Mouse (Mus musculus): ENCODE measurements around the gene H2-M10.5. TPM values are rescaled to one million over a fixed set of nuclear protein-coding genes. Genes with fewer than 3 reads are reported as not detected.
"Not testable (repeated sequence)": the region's sequence is repeated elsewhere in the genome, so short reads cannot be mapped to it uniquely, and the experiment has no call there.

Gene H2-M10.5
- polyA plus RNA-seq, 1 experiment = not detected

DNA sequence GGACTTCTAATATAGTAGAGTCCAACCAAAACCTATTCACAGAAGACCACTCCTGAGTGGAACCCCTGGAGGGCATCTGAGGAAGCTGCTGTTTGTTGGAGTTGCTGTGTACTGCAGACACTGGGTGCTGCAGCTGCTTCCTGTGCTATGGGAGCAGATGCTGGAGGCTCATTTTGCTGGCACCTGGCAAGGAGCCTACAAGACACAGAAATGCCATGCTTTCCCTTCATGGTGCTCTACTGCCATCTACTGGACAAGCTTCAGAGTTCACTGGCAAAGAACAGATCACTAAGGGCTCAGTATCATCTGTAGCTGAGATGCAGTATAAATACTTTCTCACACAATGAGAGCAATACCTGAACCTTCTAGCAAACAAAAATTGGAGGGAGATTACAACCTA lies 16.1 kb downstream of the H2-M10.5 start:
- not testable (repeated sequence) for H3K4me3 ChIP-seq (ENCODE audit: extremely low read depth, insufficient read depth, insufficient read length); H3K27me3 ChIP-seq (ENCODE audit: control insufficient read depth, insufficient read depth, low read length); H3K4me1 ChIP-seq (ENCODE audit: control insufficient read depth, insufficient read depth, insufficient read length); H3K27ac ChIP-seq (ENCODE audit: insufficient read depth, low read length); H3K36me3 ChIP-seq (ENCODE audit: control insufficient read depth, insufficient read depth, low read length)
- TF ChIP-seq CTCF (IDR thresholded peaks at IDR 0.05; ENCODE audit: extremely low read depth, insufficient read depth, insufficient read length, insufficient replicate concordance) = peak; percentile 30; the same call in 1 of the 2 replicates
- peak; percentile 30 to 37 for DNase-seq (ENCODE audit: low read depth in 1 of 2, low spot score in 2 of 2)

DNA sequence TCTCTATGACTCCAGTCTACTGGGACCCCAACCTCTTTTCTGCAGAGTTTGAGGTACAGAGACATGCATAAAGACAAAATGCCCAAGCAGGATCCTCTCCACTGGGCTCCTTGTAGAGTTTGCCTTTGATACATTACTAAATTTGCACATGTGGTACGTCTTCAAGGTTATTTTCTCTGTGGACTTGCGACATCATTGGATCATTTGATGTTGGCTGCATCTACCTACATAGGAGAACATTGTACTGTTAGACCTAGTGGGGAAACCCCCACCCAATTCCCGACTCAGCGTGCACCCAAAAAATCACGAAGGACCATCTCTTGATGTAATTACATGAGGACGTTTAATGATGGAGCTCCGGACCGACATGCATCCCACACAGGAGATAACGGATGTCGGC lies 26.8 kb downstream of the H2-M10.5 start:
- no peak overlapping the region for H3K4me3 ChIP-seq (ENCODE audit: extremely low read depth, insufficient read depth, insufficient read length)
- no peaks in the 10 kb centered on the region for H3K36me3 ChIP-seq (ENCODE audit: control insufficient read depth, insufficient read depth, low read length)
- no peaks in the 10 kb centered on the region; the same call in 1 of the 2 replicates for H3K27me3 ChIP-seq (ENCODE audit: control insufficient read depth, insufficient read depth, low read length)
- no peak for DNase-seq (ENCODE audit: low read depth in 1 of 2, low spot score in 2 of 2)
- 91% methylated on average over 10 of the region's 10 CpGs for WGBS
- H3K4me1 ChIP-seq (ENCODE audit: control insufficient read depth, insufficient read depth, insufficient read length) = no peaks in the 10 kb centered on the region
- TF ChIP-seq CTCF (IDR thresholded peaks at IDR 0.05; ENCODE audit: extremely low read depth, insufficient read depth, insufficient read length, insufficient replicate concordance) = no peak
- TF ChIP-seq POLR2A (IDR thresholded peaks at IDR 0.05; ENCODE audit: low read depth, low read length) = no peak
- no peak overlapping the region for H3K27ac ChIP-seq (ENCODE audit: insufficient read depth, low read length)

DNA sequence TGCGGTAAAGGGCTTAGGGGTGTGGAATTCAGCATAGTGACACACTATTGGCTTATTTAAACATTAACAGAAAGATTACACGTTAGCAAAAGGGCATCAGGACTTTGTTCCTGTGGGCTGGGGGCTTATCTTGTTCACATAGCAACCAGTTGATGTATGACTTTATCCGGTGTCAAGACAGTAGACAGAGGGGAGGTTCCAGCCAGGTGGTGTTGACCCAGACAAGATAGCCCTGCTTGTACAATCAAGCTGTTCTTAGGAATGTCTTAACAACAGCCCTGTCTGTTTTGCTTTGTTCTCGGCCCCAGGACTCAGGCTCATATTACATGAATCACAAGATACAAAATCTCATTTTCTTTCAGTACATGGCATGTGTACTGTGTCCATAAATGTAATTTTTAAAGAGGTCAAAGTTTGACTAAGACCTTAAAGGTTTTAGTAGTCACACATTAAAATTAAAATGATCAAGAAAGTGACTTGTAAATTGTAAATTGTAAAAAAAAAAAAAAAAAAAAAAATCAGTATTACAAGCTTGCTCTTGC lies 27.3 kb downstream of the H2-M10.5 start:
- not testable (repeated sequence) for H3K4me1 ChIP-seq (ENCODE audit: control insufficient read depth, insufficient read depth, insufficient read length); H3K27ac ChIP-seq (ENCODE audit: insufficient read depth, low read length); H3K27me3 ChIP-seq (ENCODE audit: control insufficient read depth, insufficient read depth, low read length); H3K4me3 ChIP-seq (ENCODE audit: extremely low read depth, insufficient read depth, insufficient read length); DNase-seq (ENCODE audit: low read depth in 1 of 2, low spot score in 2 of 2); H3K36me3 ChIP-seq (ENCODE audit: control insufficient read depth, insufficient read depth, low read length)
- 79% methylated on average over 4 of the region's 4 CpGs for whole genome bisulfite sequencing

DNA sequence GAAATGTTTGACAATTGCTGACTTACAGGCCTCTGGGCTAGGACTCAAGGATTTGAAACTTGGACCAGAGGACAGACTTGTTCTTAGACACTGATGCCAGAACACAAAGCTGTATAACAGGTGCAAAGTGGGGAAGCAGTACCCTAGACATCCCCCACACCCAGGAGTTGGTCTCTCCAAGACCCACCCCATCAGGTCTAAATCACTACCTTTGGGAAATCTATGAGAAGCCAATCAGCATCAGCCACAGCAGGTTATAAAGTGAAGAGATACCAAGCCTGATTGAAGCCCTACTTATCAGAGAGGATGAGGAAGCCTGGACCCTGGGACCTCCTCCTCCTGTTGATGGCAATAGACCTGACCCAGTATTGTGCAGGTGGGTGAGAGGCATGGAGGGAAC lies 39.2 kb downstream of the H2-M10.5 start, which contains the start of gene H2-M10.6:
Gene H2-M10.6 (plus strand): TSS at position 301 of the 400 bp plus-strand sequence.
- TF ChIP-seq POLR2A (IDR thresholded peaks at IDR 0.05; ENCODE audit: low read depth, low read length) = no peak
- no peak for TF ChIP-seq CTCF (IDR thresholded peaks at IDR 0.05; ENCODE audit: extremely low read depth, insufficient read depth, insufficient read length, insufficient replicate concordance)
- H3K27me3 ChIP-seq (ENCODE audit: control insufficient read depth, insufficient read depth, low read length) = no peaks in the 10 kb centered on the region
- H3K4me1 ChIP-seq (ENCODE audit: control insufficient read depth, insufficient read depth, insufficient read length) = no peaks in the 10 kb centered on the region
- no peak within 1 kb of the TSS for H3K4me3 ChIP-seq (ENCODE audit: extremely low read depth, insufficient read depth, insufficient read length)
- no peaks in the 10 kb centered on the region for H3K36me3 ChIP-seq (ENCODE audit: control insufficient read depth, insufficient read depth, low read length)
- DNase-seq (ENCODE audit: low read depth in 1 of 2, low spot score in 2 of 2) = no peak
- H3K27ac ChIP-seq (ENCODE audit: insufficient read depth, low read length) = no peak within 1 kb of the TSS

DNA sequence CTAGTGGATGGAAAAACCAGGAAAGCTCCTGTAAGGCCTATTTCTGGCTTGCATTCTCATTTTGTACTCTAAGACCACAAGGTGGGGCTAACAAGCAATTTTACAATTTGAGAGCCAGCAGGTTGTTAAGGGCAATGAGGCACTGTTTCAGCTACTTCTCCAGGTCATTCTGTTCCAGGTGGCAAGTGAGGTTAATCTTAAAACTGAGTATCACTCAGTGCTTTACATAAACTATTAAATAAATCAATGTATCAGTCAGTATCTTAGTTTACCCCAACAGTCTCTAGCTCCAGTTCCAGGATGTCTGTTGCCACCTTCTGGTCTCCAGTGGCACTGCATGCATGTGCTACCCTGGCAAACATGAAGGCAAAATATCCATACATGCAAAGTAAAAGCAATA lies 51.3 kb downstream of the H2-M10.5 start:
- TF ChIP-seq POLR2A (IDR thresholded peaks at IDR 0.05; ENCODE audit: low read depth, low read length) = no peak
- peak; percentile 40; the same call in 1 of the 2 replicates for TF ChIP-seq CTCF (IDR thresholded peaks at IDR 0.05; ENCODE audit: extremely low read depth, insufficient read depth, insufficient read length, insufficient replicate concordance)
- DNase-seq (ENCODE audit: low read depth in 1 of 2, low spot score in 2 of 2) = peak; percentile 35 to 61
- no peaks in the 10 kb centered on the region for H3K36me3 ChIP-seq (ENCODE audit: control insufficient read depth, insufficient read depth, low read length)

DNA sequence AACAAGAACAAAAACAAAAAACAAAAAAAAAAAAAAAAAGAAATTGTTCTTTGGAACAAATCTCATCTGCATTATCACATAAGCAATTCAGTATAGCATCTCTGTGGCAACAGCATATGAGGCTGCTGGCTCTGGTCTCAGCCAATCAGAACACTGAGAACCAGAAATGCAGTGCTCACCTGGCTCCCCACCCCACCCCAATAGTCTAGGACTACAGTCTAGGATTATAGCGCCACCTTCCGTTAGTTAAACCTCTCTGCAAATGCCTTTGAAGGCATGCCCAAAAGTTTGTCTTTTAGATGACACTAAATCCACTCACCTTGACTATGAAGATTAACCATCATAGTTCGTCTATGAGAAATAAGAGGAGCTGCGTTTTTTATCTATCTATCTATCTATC lies 52.8 kb downstream of the H2-M10.5 start:
- DNase-seq (ENCODE audit: low read depth in 1 of 2, low spot score in 2 of 2) = peak in 1 of 2 experiments; percentile 28
- Histone ChIP-seq H3K4me3 (ENCODE audit: extremely low read depth, insufficient read depth, insufficient read length) (no peak overlapping the region), H3K36me3 (ENCODE audit: control insufficient read depth, insufficient read depth, low read length) (no peaks in the 10 kb centered on the region), H3K27me3 (ENCODE audit: control insufficient read depth, insufficient read depth, low read length) (no peaks in the 10 kb centered on the region), H3K27ac (ENCODE audit: insufficient read depth, low read length) (no peak overlapping the region), H3K4me1 (ENCODE audit: control insufficient read depth, insufficient read depth, insufficient read length) (no peaks in the 10 kb centered on the region)
- TF ChIP-seq POLR2A (IDR thresholded peaks at IDR 0.05; ENCODE audit: low read depth, low read length) (no peak), CTCF (IDR thresholded peaks at IDR 0.05; ENCODE audit: extremely low read depth, insufficient read depth, insufficient read length, insufficient replicate concordance) (no peak)
- 23% methylated on average over 4 of the region's 4 CpGs for WGBS

More for the DNA sequence above, 51.3 kb downstream of the H2-M10.5 start:
- Histone ChIP-seq H3K27ac (ENCODE audit: insufficient read depth, low read length) (no peak overlapping the region), H3K4me3 (ENCODE audit: extremely low read depth, insufficient read depth, insufficient read length) (no peak overlapping the region), H3K27me3 (ENCODE audit: control insufficient read depth, insufficient read depth, low read length) (no peaks in the 10 kb centered on the region), H3K4me1 (ENCODE audit: control insufficient read depth, insufficient read depth, insufficient read length) (no peaks in the 10 kb centered on the region)

Other genes starting within 250 kb of the H2-M10.5 start
- gene H2-M11, start 225.8 kb upstream of the H2-M10.5 start, polyA plus RNA-seq (2012; rRNA removed) = not detected in 2 replicates
- not detected in 2 replicates for gene H2-M9, start 130.2 kb upstream of the H2-M10.5 start, polyA plus RNA-seq (2012; rRNA removed)
- gene H2-M1, start 100.7 kb upstream of the H2-M10.5 start, polyA plus RNA-seq (2012; rRNA removed) = not detected in 2 replicates
- not detected in 2 replicates for gene H2-M10.6, start 39.3 kb downstream of the H2-M10.5 start, polyA plus RNA-seq (2012; rRNA removed)
- 50.6 and 55.6 TPM in 2 replicates for gene Trim26, start 64.2 kb downstream of the H2-M10.5 start, polyA plus RNA-seq (2012; rRNA removed)
- gene Trim15, start 94.3 kb downstream of the H2-M10.5 start, polyA plus RNA-seq (2012; rRNA removed) = 0.04 and 0.05 TPM in 2 replicates
- gene Trim10, start 96.7 kb downstream of the H2-M10.5 start, polyA plus RNA-seq (2012; rRNA removed) = 16.8 and 37.0 TPM in 2 replicates
- gene Trim40, start 117.2 kb downstream of the H2-M10.5 start, polyA plus RNA-seq (2012; rRNA removed) = 0.19 TPM in 1 of 2 replicates, not detected in the other
- not detected in 2 replicates for gene Trim31, start 125.2 kb downstream of the H2-M10.5 start, polyA plus RNA-seq (2012; rRNA removed)
- 0.20 and 0.23 TPM in 2 replicates for gene Rnf39, start 170.0 kb downstream of the H2-M10.5 start, polyA plus RNA-seq (2012; rRNA removed)
- 36.3 and 36.9 TPM in 2 replicates for gene Ppp1r11, start 178.8 kb downstream of the H2-M10.5 start, polyA plus RNA-seq (2012; rRNA removed)
- gene Znrd1, start 185.6 kb downstream of the H2-M10.5 start, polyA plus RNA-seq (2012; rRNA removed) = 19.0 and 23.5 TPM in 2 replicates
- 0.31 and 0.57 TPM in 2 replicates for gene Znrd1as, start 185.7 kb downstream of the H2-M10.5 start, polyA plus RNA-seq (2012; rRNA removed)
- gene 2410137M14Rik, start 208.3 kb downstream of the H2-M10.5 start, polyA plus RNA-seq (2012; rRNA removed) = not detected in 2 replicates
- 0.28 and 0.48 TPM in 2 replicates for gene H2-M5, start 216.6 kb downstream of the H2-M10.5 start, polyA plus RNA-seq (2012; rRNA removed)
- gene Zfp57, start 228.3 kb downstream of the H2-M10.5 start, polyA plus RNA-seq (2012; rRNA removed) = 0.62 and 0.75 TPM in 2 replicates